In the genomic region with DNA sequence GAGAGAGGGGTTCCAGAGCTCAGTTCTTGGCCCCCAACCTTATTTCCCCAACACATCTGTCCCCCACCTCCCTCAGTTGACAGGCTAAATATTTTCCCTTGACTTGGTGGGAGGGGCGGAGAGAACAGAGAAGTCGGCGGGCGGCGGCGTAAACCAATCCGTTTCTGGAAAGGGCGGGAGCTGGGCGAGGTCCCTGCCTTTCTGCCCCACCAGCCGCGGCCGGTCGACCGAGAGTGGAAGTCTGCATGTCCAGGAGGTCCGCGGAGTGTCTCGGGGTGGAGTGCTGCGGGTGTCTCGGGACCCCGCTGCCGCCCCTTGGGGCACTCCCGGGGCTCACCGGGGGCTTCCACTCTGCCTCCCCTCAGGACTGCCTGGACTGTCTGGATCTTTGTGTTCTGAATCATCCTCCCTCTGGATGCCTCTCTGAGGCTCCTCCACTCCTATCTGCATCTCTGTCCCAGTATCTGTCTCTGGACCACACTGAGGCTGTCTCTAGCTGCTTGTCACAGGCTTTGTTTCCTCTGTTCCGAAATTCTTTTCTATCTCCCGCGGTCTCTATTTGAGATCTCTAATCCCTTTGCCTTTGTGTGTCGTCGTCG, we compare ENCODE assay signal across 7 mouse cellular contexts. TPM values are rescaled to one million over a fixed set of nuclear protein-coding genes. Genes with fewer than 3 reads are reported as not detected.
DNase-seq lines count a peak whose midpoint lies in the region; ATAC-seq lines count a peak whose summit lies in the region.

Gene Insrr (plus strand): TSS at position 216 of the 599 bp plus-strand sequence.

- ATAC-seq in limb, embryonic 11.5 days (ENCODE audit: insufficient number of reproducible peaks, low FRiP score, low TSS enrichment, low read depth): no peak
- no peak for ATAC-seq in midbrain, embryonic 14.5 days (ENCODE audit: low FRiP score, low TSS enrichment)

- intact Hi-C loops in heart, postnatal 10 days (cut with DNase I): loop anchor here (2.0 kb wide), 1 partner anchor 64 kb away; no protein-coding TSS in a partner anchor

- peak within 1 kb of the TSS; percentile 57 for H3K4me3 ChIP-seq in embryonic facial prominence, embryonic 10.5 days
- H3K4me3 ChIP-seq in limb, embryonic 11.5 days (ENCODE audit: low read depth, low read length): peak within 1 kb of the TSS; percentile 20
- H3K4me3 ChIP-seq in midbrain, embryonic 14.5 days (replicated peaks; ENCODE audit: low read depth, low read length): peak within 1 kb of the TSS; percentile 25

- peak within 1 kb of the TSS; percentile 59 for H3K27ac ChIP-seq in embryonic facial prominence, embryonic 10.5 days (replicated peaks)
- no peak within 1 kb of the TSS for H3K27ac ChIP-seq in limb, embryonic 11.5 days (replicated peaks; ENCODE audit: low read depth, low read length)
- H3K27ac ChIP-seq in midbrain, embryonic 14.5 days (replicated peaks; ENCODE audit: low read depth, low read length): no peak within 1 kb of the TSS

- peak within 1 kb of the TSS; percentile 56 for H3K4me2 ChIP-seq in limb, embryonic 11.5 days (ENCODE audit: low read depth, severe bottlenecking)
- peak within 1 kb of the TSS; percentile 54 for H3K4me2 ChIP-seq in midbrain, embryonic 14.5 days (ENCODE audit: low read length)

- under 1% methylated on average over 29 of the region's 29 CpGs for WGBS in embryonic facial prominence, embryonic 10.5 days
- WGBS in limb, embryonic 11.5 days: under 1% methylated on average over 29 of the region's 29 CpGs
- under 1% methylated on average over 29 of the region's 29 CpGs for WGBS in midbrain, embryonic 14.5 days

- H3K27me3 ChIP-seq in embryonic facial prominence, embryonic 10.5 days (replicated peaks; ENCODE audit: low read depth, poor library complexity, severe bottlenecking): peaks cover 100% of the 10 kb centered on the region
- H3K27me3 ChIP-seq in limb, embryonic 11.5 days (ENCODE audit: control insufficient read depth, insufficient read depth, low read length): peaks cover 87% of the 10 kb centered on the region
- peaks cover 68% of the 10 kb centered on the region for H3K27me3 ChIP-seq in midbrain, embryonic 14.5 days (ENCODE audit: control insufficient read depth, insufficient read depth, low read length)

- H3K4me1 ChIP-seq in embryonic facial prominence, embryonic 10.5 days: peaks cover 47% of the 10 kb centered on the region
- H3K4me1 ChIP-seq in limb, embryonic 11.5 days (ENCODE audit: control insufficient read depth, insufficient read depth, low read length): peaks cover 4% of the 10 kb centered on the region; the same call in 1 of the 2 replicates
- H3K4me1 ChIP-seq in midbrain, embryonic 14.5 days (ENCODE audit: control insufficient read depth, insufficient read depth, low read length): peaks cover 17% of the 10 kb centered on the region

- 0 out of 2 replicates have a peak within 1 kb of the TSS, but pooled peaks have one; percentile 17 for H3K9ac ChIP-seq in limb, embryonic 11.5 days (ENCODE audit: low read length)
- 0 out of 2 replicates have a peak within 1 kb of the TSS, but pooled peaks have one; percentile 16 for H3K9ac ChIP-seq in midbrain, embryonic 14.5 days (replicated peaks; ENCODE audit: low read length)

- H3K36me3 ChIP-seq in embryonic facial prominence, embryonic 10.5 days (replicated peaks): no peaks in the 10 kb centered on the region
- no peaks in the 10 kb centered on the region for H3K36me3 ChIP-seq in limb, embryonic 11.5 days (ENCODE audit: control insufficient read depth, insufficient read depth, low read length)
- H3K36me3 ChIP-seq in midbrain, embryonic 14.5 days (ENCODE audit: control insufficient read depth, insufficient read depth, low read length): no peaks in the 10 kb centered on the region

- DNase-seq in adrenal gland, postnatal 14 days: peak; percentile 61
- peak; percentile 64 for DNase-seq in embryonic facial prominence, embryonic 10.5 days (ENCODE audit: low spot score)
- peak; percentile 44 to 66 for DNase-seq in heart, postnatal 10 days
- peak; percentile 63 for DNase-seq in limb, embryonic 11.5 days (ENCODE audit: low spot score)
- DNase-seq in midbrain, embryonic 14.5 days: no peak
- DNase-seq in cerebellum, postnatal 25 days: no peak
- no peak for DNase-seq in thymus, postnatal 25 days

- H3K9me3 ChIP-seq in embryonic facial prominence, embryonic 10.5 days: no peaks in the 10 kb centered on the region
- H3K9me3 ChIP-seq in limb, embryonic 11.5 days (ENCODE audit: control insufficient read depth, low read length): no peaks in the 10 kb centered on the region
- H3K9me3 ChIP-seq in midbrain, embryonic 14.5 days (ENCODE audit: control insufficient read depth, low read length): no peaks in the 10 kb centered on the region

RNA-seq across cellular contexts. Expression of gene Insrr, which starts in this region (rescaled TPM):
- 0.70 and 2.2 TPM in 2 replicates for total RNA-seq in adrenal gland, postnatal 14 days (2021)
- 0.49 and 0.54 TPM in 2 replicates for polyA plus RNA-seq in embryonic facial prominence, embryonic 10.5 days (2016; fragmentation: Nextera tagmentation; extraction: Ambion mirVana)
- under 1 TPM; 0.20 to 0.55 TPM for total RNA-seq in heart, postnatal 10 days (2021)
- 0.12 and 0.26 TPM in 2 replicates for polyA plus RNA-seq in limb, embryonic 11.5 days (2014; fragmentation: Nextera tagmentation; extraction: Ambion mirVana)
- 0.13 and 0.97 TPM in 2 replicates for polyA plus RNA-seq in midbrain, embryonic 14.5 days (2014; fragmentation: Nextera tagmentation; extraction: Ambion mirVana)

Comparison
In these comparisons a context has a peak if more than half of its experiments do, and no peak if none do; other contexts are left out.
1. Peak in DNase-seq, H3K4me3 ChIP-seq and H3K27ac ChIP-seq in embryonic facial prominence, embryonic 10.5 days; RNA of the gene not detected or under 1 TPM.
2. Peak in DNase-seq in heart, postnatal 10 days; RNA of the gene not detected or under 1 TPM.
3. Peak in DNase-seq, H3K4me3 ChIP-seq, H3K9ac ChIP-seq and H3K4me2 ChIP-seq in limb, embryonic 11.5 days; RNA of the gene not detected or under 1 TPM.